Mouse (Mus musculus) small intestine, adult 2 months (tissue): ENCODE results near the gene Cacna2d1. TPM values are rescaled to one million over a fixed set of nuclear protein-coding genes. Genes with fewer than 3 reads are reported as not detected.

ENCODE experiments used
- H3K27ac ChIP-seq: fragments of 200-500 bp; 2 replicates; pipeline ENCODE4 v1.5.1; 2012; ENCODE audit warnings: low read depth, low read length, control low read depth, inconsistent platforms; ENCODE audit not compliant: insufficient read depth
- H3K27me3 ChIP-seq: fragments of 200-500 bp; 2 replicates; pipeline ENCODE4 v1.6.1; 2012; ENCODE audit warnings: mild to moderate bottlenecking, moderate library complexity, low read length, inconsistent platforms; ENCODE audit not compliant: control insufficient read depth, insufficient read depth
- H3K36me3 ChIP-seq: fragments of 200-500 bp; 2 replicates; pipeline ENCODE4 v1.6.1; 2012; ENCODE audit warnings: mild to moderate bottlenecking, low read length, control low read depth, inconsistent platforms; ENCODE audit not compliant: control insufficient read depth, insufficient read depth
- H3K4me1 ChIP-seq: fragments of 200-500 bp; 2 replicates; pipeline ENCODE4 v1.6.1; 2012; ENCODE audit warnings: low read length, inconsistent platforms, mixed read lengths; ENCODE audit not compliant: control insufficient read depth, insufficient read depth, insufficient read length
- H3K4me3 ChIP-seq: fragments of 200-500 bp; 2 replicates; pipeline ENCODE4 v1.5.1; 2012; ENCODE audit warnings: low read depth, mild to moderate bottlenecking, control low read depth, inconsistent platforms, low read length, moderate library complexity
- CTCF ChIP-seq: fragments of 200-500 bp; IDR thresholded peaks from 2 replicates; pipeline ENCODE4 v1.5.1; 2012; ENCODE audit warnings: low read depth, mild to moderate bottlenecking, control low read depth, inconsistent platforms, low read length, moderate library complexity, mixed read lengths; ENCODE audit not compliant: insufficient replicate concordance, insufficient read length; ENCODE audit errors: extremely low read depth
- POLR2A ChIP-seq: fragments of 200-500 bp; IDR thresholded peaks from 2 replicates; pipeline ENCODE4 v1.6.1; 2012; ENCODE audit warnings: low read depth, mild to moderate bottlenecking, control low read depth, inconsistent platforms, low read length, moderate library complexity
- WGBS: fragments of 180-500 bp; shearing (Covaris S2); methylation state at CpG from one replicate; pipeline ENCODE4 v1.1.7; 2018; 5-methylcytosine and 5-hydroxymethylcytosine counted together
- polyA plus RNA-seq: library from polyadenylated mRNA; depleted of rRNA; stranded (reverse); fragments of >200 nt; gene quantifications from 2 replicates; pipeline ENCODE4 v1.2.3, GENCODE M21; 2012

Cacna2d1 gene
- polyA plus RNA-seq, 1 experiment = 0.65 TPM

DNA sequence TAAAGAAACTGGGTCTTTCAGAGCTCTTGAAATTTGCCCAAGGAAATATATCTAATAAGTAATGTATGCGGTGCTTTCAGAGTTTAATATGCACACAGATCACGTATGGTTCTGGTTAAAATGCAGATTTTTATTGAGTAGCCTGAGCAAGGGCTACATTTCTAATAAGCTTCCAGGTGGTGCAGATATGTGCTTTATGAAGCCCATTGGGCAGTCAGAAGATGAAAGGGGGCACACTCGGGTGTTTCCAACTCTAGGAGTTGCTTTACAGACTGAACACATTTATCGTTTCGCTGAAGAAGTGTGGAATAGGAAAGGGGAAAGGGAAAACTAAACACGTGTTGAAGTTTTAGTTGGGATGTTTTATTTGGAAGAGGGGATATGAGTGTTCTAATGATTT lies 94.4 kb downstream of the Cacna2d1 start:
- no peaks in the 10 kb centered on the region for H3K36me3 ChIP-seq
- no peak overlapping the region for H3K4me3 ChIP-seq
- H3K4me1 ChIP-seq = no peaks in the 10 kb centered on the region
- WGBS = 85% methylated on average over 6 of the region's 6 CpGs
- H3K27ac ChIP-seq = no peak overlapping the region
- TF ChIP-seq CTCF (no peak), POLR2A (no peak)
- H3K27me3 ChIP-seq = no peaks in the 10 kb centered on the region

- no peaks in the 10 kb centered on the region for H3K4me1 ChIP-seq
- TF ChIP-seq CTCF = no peak
- no peak for TF ChIP-seq POLR2A
- no peak overlapping the region for H3K4me3 ChIP-seq
- WGBS = 80% methylated on average over 5 of the region's 5 CpGs
- H3K27me3 ChIP-seq = no peaks in the 10 kb centered on the region
- no peak overlapping the region for H3K27ac ChIP-seq
- no peaks in the 10 kb centered on the region for H3K36me3 ChIP-seq
Observed at GRCm38 (mm10) chr5:16029481-16029880, 95.0 kb downstream of the Cacna2d1 start.

- H3K27me3 ChIP-seq = no peaks in the 10 kb centered on the region
- TF ChIP-seq CTCF (no peak), POLR2A (no peak)
- no peaks in the 10 kb centered on the region for H3K36me3 ChIP-seq
- no peak overlapping the region for H3K27ac ChIP-seq
- no peak overlapping the region for H3K4me3 ChIP-seq
- H3K4me1 ChIP-seq = no peaks in the 10 kb centered on the region
- 56% methylated on average over 1 of the region's 1 CpGs for WGBS
Observed at GRCm38 (mm10) chr5:16033569-16033968, 99.1 kb downstream of the Cacna2d1 start.

- Histone ChIP-seq H3K27me3 (no peaks in the 10 kb centered on the region), H3K4me1 (no peaks in the 10 kb centered on the region), H3K36me3 (no peaks in the 10 kb centered on the region), H3K4me3 (no peak overlapping the region), H3K27ac (no peak overlapping the region)
- 60% methylated on average over 1 of the region's 1 CpGs for WGBS
- no peak for TF ChIP-seq POLR2A
- TF ChIP-seq CTCF = no peak
Observed at GRCm38 (mm10) chr5:16035259-16035658, 100.8 kb downstream of the Cacna2d1 start.

DNA sequence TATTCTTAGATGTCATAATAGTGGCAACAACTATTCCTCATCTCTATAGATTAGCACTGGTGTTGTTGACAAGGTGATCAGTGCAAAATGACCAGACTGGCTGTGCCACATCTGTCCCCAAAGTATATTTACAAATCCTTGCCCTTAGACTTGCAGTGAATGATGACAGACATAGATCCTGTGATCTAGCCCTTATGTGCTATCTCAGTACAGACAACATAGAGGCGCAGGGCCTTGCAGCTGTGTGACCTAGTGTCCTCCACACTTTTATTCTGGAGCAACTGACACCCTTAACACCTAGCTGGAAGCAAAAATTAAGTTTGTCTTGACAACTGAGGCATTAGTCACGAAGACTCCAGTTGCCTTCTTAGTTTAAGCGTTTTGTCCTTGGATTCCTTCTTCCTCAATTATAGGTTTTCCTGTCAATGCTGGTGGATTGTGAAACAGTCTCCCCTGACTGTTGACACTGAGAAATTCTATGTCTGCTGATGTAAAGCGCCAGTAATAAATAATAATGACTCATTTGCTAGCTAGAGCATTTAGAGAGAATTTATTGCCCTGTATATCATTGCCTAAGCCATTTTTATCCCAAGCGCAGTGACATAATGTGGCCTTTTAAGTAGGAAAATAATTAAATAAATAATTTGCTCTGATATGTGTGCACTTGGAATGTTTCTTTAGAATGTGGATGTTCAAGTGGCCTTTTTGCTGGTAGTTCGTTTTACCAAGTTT lies 110.8 kb downstream of the Cacna2d1 start:
- TF ChIP-seq CTCF = no peak
- Histone ChIP-seq H3K27me3 (no peaks in the 10 kb centered on the region), H3K36me3 (no peaks in the 10 kb centered on the region), H3K27ac (no peak overlapping the region), H3K4me3 (no peak overlapping the region), H3K4me1 (no peaks in the 10 kb centered on the region)
- WGBS = 43% methylated on average over 6 of the region's 6 CpGs

- Histone ChIP-seq H3K36me3 (no peaks in the 10 kb centered on the region), H3K27me3 (no peaks in the 10 kb centered on the region), H3K4me3 (no peak overlapping the region), H3K27ac (peak overlapping the region; percentile 43; the same call in 1 of the 2 replicates), H3K4me1 (no peaks in the 10 kb centered on the region)
- TF ChIP-seq CTCF (no peak), POLR2A (no peak)
- 49% methylated on average over 10 of the region's 10 CpGs for WGBS
Observed at GRCm38 (mm10) chr5:16047452-16048191, 113.1 kb downstream of the Cacna2d1 start.

DNA sequence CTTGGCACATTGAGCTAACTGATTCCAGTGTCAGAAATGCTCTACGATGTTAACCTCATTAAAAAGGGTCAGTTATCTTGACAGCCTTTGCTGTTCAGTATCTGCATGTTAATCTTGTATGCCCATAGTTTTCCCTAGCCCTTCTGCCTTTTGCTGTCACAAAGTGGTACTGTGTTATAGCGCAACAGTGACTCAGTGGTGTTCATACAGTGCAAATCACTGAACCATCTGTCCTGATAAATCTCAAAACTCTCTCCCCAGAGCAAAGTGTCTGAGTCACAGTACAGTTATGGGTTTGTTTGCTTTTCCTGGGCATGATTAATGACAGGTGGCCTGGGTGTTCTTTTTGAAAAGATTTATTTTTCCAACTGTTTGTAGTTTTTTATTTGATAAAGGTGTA lies 122.3 kb downstream of the Cacna2d1 start:
- Histone ChIP-seq H3K4me3 (no peak overlapping the region), H3K36me3 (no peaks in the 10 kb centered on the region), H3K27ac (no peak overlapping the region), H3K4me1 (no peaks in the 10 kb centered on the region), H3K27me3 (no peaks in the 10 kb centered on the region)
- no peak for TF ChIP-seq CTCF
- no peak for TF ChIP-seq POLR2A
- 71% methylated on average over 2 of the region's 2 CpGs for WGBS

DNA sequence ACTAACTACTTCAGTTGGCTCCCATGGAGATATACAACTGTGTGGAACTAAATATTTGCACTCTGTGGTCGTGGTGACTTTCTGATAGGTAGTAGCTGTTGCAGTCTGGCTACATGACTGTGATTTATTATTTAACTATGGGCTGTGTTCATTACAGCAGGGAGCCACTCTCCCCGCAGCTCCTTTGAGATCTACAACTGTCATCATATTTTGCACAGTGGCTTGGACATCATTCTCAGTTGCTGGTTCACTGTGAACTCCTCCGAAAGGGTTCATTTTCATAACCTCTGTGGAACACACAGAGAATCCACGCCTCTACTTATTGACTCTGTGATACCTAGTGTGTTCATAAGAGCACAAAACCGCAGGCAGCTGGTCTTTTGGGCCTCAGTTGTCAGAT lies 128.3 kb downstream of the Cacna2d1 start:
- no peak for TF ChIP-seq CTCF
- TF ChIP-seq POLR2A = no peak
- no peaks in the 10 kb centered on the region for H3K4me1 ChIP-seq
- H3K36me3 ChIP-seq = no peaks in the 10 kb centered on the region
- no peak overlapping the region for H3K4me3 ChIP-seq
- H3K27ac ChIP-seq = no peak overlapping the region
- 35% methylated on average over 5 of the region's 5 CpGs for WGBS
- no peaks in the 10 kb centered on the region for H3K27me3 ChIP-seq
